Mouse (Mus musculus) liver, postnatal 0 days (tissue): ENCODE measurements around the gene Prox2.

ENCODE experiments used
- CTCF ChIP-seq: sonication (generic); IDR thresholded peaks from 2 replicates; pipeline ENCODE4 v1.5.1; 2016; ENCODE audit warnings: antibody characterized with exemption, low read depth
- EP300 ChIP-seq: IDR thresholded peaks from 2 replicates; pipeline ENCODE4 v1.6.1; 2016; ENCODE audit warnings: antibody characterized with exemption, low read depth, mild to moderate bottlenecking

DNA sequence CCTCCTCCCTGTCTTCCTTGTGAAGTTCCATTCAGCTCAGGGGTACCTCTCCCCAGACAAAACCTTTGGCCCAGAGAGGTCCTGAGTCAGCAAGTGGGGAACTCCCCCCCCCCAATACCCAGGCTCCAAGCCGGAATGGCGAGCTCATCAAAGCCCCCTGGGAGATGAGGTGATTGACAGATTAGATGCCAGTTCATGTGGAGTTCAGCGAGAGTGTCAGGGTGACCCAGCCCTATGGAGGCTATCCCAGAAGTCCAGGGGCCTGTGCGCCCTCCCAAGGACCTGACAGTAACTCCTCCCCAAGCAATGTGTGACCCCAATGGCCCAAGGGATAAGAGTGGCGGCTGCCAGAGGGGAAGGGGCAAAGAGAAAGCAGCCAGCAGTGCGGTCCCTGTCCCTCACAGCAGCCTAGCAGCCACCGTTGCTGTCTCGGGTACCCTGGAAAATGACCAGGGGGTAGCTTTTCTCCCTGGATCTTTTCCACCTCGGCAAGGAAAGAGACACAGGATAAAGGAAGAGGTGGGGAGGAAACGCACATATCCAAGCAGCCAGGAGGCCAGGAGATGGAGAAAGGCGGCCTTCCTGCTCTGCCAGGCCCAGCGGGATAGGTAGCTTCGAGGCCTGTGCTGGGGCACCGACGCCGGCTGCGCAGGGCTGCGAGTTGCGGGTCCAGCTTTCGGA is 39.9 kb upstream of the Prox2 start:
- TF ChIP-seq CTCF (no peak), EP300 (no peak)
